Mouse (Mus musculus) C2C12 (cell line): ENCODE results near the gene Bnip2. TPM values are rescaled to one million over a fixed set of nuclear protein-coding genes. Genes with fewer than 3 reads are reported as not detected.

Source experiments
- H3K27me3 ChIP-seq: one replicate; pipeline ENCODE4 v1.6.1; 2011; ENCODE audit not compliant: control insufficient read depth, insufficient read depth, insufficient read length
- H3K36me3 ChIP-seq: one replicate; pipeline ENCODE4 v1.6.1; 2011; ENCODE audit not compliant: control insufficient read depth, insufficient read depth
- H3K4me3 ChIP-seq: one replicate; pipeline ENCODE4 v1.5.1; 2011; ENCODE audit warnings: mild to moderate bottlenecking, control low read depth; ENCODE audit not compliant: poor library complexity, insufficient read depth, severe bottlenecking
- H3K79me2 ChIP-seq: one replicate; pipeline ENCODE4 v1.6.1; 2011; ENCODE audit not compliant: control insufficient read depth, insufficient read depth
- H3K79me3 ChIP-seq: one replicate; pipeline ENCODE4 v1.6.1; 2011; ENCODE audit warnings: low read depth, control low read depth
- H3ac ChIP-seq: one replicate; pipeline ENCODE3; 2011; ENCODE audit warnings: low read depth; ENCODE audit not compliant: control insufficient read depth, insufficient read length
- CEBPB ChIP-seq: IDR thresholded peaks from one replicate; pipeline ENCODE4 v1.6.1; 2011; ENCODE audit warnings: low read depth, mild to moderate bottlenecking, control low read depth, moderate library complexity
- CTCF ChIP-seq: IDR thresholded peaks from one replicate; pipeline ENCODE4 v1.5.1; 2011; ENCODE audit not compliant: control insufficient read depth, insufficient read depth, insufficient read length
- FOSL1 ChIP-seq: IDR thresholded peaks from one replicate; pipeline ENCODE4 v1.8.0; 2011; ENCODE audit warnings: mild to moderate bottlenecking, low read length; ENCODE audit not compliant: poor library complexity, insufficient read depth, severe bottlenecking
- MAX ChIP-seq: IDR thresholded peaks from one replicate; pipeline ENCODE4 v1.6.1; 2011; ENCODE audit warnings: mild to moderate bottlenecking, control low read depth
- MYOD1 ChIP-seq: IDR thresholded peaks from one replicate; pipeline ENCODE4 v1.6.1; 2011; ENCODE audit warnings: low read depth; ENCODE audit not compliant: control insufficient read depth, insufficient read length
- MYOG ChIP-seq: IDR thresholded peaks from one replicate; pipeline ENCODE4 v1.6.1; 2011; ENCODE audit not compliant: control insufficient read depth, insufficient read length; ENCODE audit errors: extremely low read depth
- USF1 ChIP-seq: IDR thresholded peaks from one replicate; pipeline ENCODE4 v1.6.1; 2011; ENCODE audit warnings: low read depth, mild to moderate bottlenecking, control low read depth, moderate library complexity
- polyA plus RNA-seq: library from polyadenylated mRNA; unstranded; fragments of >200 nt; fragmentation: generic; extraction: Trizol; gene quantifications from one replicate; pipeline ENCODE4 v1.2.1, GENCODE M21; 2012; ENCODE audit warnings: missing spikeins

The Bnip2 gene
- polyA plus RNA-seq, 1 experiment: 104 TPM

GRCm38 (mm10) chr9:70042935-70043334 lies 53.7 kb downstream of the Bnip2 start:
- TF ChIP-seq FOSL1 (no peak), MAX (no peak), MYOD1 (no peak), CEBPB (no peak), CTCF (no peak), USF1 (no peak), MYOG (no peak)
- no peaks in the 10 kb centered on the region for H3K79me3 ChIP-seq

GRCm38 (mm10) chr9:70044865-70045264 lies 55.6 kb downstream of the Bnip2 start:
- no peaks in the 10 kb centered on the region for H3K79me2 ChIP-seq
- TF ChIP-seq CTCF: no peak
- TF ChIP-seq MYOD1: no peak
- no peak for TF ChIP-seq MYOG
- no peak for TF ChIP-seq FOSL1
- TF ChIP-seq CEBPB: no peak
- TF ChIP-seq USF1: no peak
- TF ChIP-seq MAX: no peak

More at GRCm38 (mm10) chr9:70042935-70043334, 53.7 kb downstream of the Bnip2 start:
- no peaks in the 10 kb centered on the region for H3K27me3 ChIP-seq
- H3K36me3 ChIP-seq: no peaks in the 10 kb centered on the region
- no peak overlapping the region for H3ac ChIP-seq
- H3K79me2 ChIP-seq: no peaks in the 10 kb centered on the region
- no peak overlapping the region for H3K4me3 ChIP-seq

GRCm38 (mm10) chr9:70046255-70046654 lies 57.0 kb downstream of the Bnip2 start:
- no peaks in the 10 kb centered on the region for H3K79me3 ChIP-seq
- H3ac ChIP-seq: no peak overlapping the region
- H3K4me3 ChIP-seq: no peak overlapping the region
- no peaks in the 10 kb centered on the region for H3K36me3 ChIP-seq
- no peaks in the 10 kb centered on the region for H3K79me2 ChIP-seq
- H3K27me3 ChIP-seq: no peaks in the 10 kb centered on the region
- TF ChIP-seq MYOG (no peak), FOSL1 (no peak)

More at GRCm38 (mm10) chr9:70044865-70045264, 55.6 kb downstream of the Bnip2 start:
- no peaks in the 10 kb centered on the region for H3K79me3 ChIP-seq
- no peak overlapping the region for H3K4me3 ChIP-seq
- H3K36me3 ChIP-seq: no peaks in the 10 kb centered on the region
- no peak overlapping the region for H3ac ChIP-seq
- no peaks in the 10 kb centered on the region for H3K27me3 ChIP-seq

- Histone ChIP-seq H3K36me3 (no peaks in the 10 kb centered on the region), H3K27me3 (no peaks in the 10 kb centered on the region), H3K79me2 (no peaks in the 10 kb centered on the region), H3K79me3 (no peaks in the 10 kb centered on the region), H3K4me3 (no peak overlapping the region), H3ac (no peak overlapping the region)
- TF ChIP-seq MAX (peak; percentile 53), CEBPB (no peak)
Measured at GRCm38 (mm10) chr9:70047839-70048238, 58.6 kb downstream of the Bnip2 start.

GRCm38 (mm10) chr9:70048280-70048679 lies 59.0 kb downstream of the Bnip2 start:
- Histone ChIP-seq H3K27me3 (no peaks in the 10 kb centered on the region), H3K79me3 (no peaks in the 10 kb centered on the region), H3K79me2 (no peaks in the 10 kb centered on the region), H3K4me3 (no peak overlapping the region), H3ac (no peak overlapping the region), H3K36me3 (no peaks in the 10 kb centered on the region)
- TF ChIP-seq USF1 (no peak), CTCF (no peak), CEBPB (peak; percentile 37), FOSL1 (no peak)

GRCm38 (mm10) chr9:70048751-70049415 lies 59.6 kb downstream of the Bnip2 start:
- Histone ChIP-seq H3K79me2 (no peaks in the 10 kb centered on the region), H3K79me3 (no peaks in the 10 kb centered on the region), H3K27me3 (no peaks in the 10 kb centered on the region), H3K4me3 (no peak overlapping the region), H3K36me3 (no peaks in the 10 kb centered on the region), H3ac (no peak overlapping the region)
- no peak for TF ChIP-seq USF1
- no peak for TF ChIP-seq CEBPB
- TF ChIP-seq MYOD1: no peak
- TF ChIP-seq FOSL1: no peak
- TF ChIP-seq MAX: no peak
- no peak for TF ChIP-seq CTCF
- TF ChIP-seq MYOG: no peak
